Mouse (Mus musculus): ENCODE measurements around the gene Gimap9.

Gene Gimap9

DNA sequence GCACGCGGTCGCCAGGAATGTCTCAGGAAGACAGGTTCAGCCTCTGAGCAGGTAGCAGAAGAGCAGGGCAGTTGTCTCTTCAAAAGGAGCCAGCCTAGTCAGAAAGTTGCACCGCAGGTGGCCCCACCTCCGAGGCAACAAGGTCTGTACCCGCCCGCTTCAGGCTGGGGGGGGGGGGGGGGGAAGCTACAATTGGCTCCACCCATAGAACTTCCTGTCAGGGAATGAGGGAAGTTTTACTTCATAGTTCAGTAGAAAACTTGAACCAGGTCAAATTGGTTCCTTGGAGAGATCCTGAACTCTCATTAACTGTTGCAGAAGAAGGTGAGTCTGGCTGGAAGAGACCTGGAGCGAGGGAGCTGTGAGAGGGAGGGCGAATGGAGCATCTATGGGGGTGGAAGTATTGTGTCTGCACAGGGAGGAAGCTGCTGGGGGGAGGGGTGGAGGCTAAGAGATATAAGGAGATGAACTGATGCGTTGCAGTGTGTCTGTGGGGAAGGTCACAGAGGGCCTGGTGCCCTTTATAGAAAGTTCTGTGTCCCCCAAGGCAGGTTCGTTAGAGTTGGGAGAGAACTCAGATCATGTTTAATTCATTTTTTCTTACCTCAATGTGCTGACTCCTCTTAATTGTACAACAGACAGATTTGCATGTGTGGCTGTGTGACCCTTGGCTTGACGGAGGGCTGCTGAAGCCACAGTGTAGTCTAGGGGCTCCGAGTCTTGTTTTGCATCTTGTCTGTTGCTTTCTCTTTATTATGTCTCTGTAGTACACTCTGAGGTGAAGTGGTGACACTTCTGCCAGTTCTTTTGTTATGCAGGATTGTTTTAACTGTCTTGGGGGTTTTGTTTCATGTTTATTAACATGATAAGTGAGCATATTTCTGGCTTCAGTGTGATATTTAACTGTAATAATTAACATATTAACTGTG is at the start of gene Gimap9:
Gimap9 (plus strand) TSS at position 199 of the 929 bp plus-strand sequence.
- DNase-seq: peak; percentile 86

DNA sequence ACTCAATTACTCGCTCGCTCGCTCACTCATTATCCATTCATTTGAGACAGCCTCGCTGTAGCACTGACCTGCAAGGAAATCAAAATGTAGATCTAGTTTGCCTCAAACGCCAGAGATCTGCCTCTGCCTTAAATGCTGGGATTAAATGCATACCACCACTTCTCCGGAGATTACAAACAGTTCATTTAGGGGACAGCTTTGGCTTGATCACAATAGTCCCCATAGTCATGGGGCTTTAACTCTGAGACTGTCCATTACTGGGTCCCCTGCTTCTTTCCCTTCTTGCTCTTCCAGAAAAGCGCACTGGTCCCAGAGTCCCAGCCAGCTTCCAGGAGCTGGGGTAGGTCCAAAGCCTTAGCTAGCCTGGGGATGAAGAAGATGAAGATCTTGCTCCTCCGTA is 49.5 kb upstream of the Gimap9 start, which contains the start of gene AI854703:
AI854703 (plus strand) TSS at position 301 of the 400 bp plus-strand sequence.
- DNase-seq: no peak

DNA sequence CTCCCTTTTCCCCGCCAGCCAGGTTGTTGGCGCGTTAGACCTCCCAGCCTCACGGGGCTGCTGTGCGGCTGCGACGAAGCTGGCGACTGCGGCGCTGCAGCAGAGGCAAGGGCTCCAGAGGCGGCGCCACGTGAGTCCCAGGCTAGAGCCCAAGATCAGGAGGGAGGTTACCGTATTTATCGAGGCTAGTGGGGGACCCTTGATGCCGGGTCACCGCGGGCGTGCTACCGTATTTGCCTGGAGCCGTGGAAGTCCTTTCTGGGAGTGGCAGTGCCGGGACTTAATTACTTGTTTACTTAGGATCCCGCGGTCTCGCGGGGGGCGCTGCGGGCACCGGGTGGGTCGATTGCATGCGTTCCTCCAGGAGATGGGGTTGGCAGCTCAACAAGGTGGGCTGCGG is 48.9 kb upstream of the Gimap9 start:
- DNase-seq: peak; percentile 35 to 39

GRCm38 (mm10) chr6:48627511-48627924 is 48.4 kb upstream of the Gimap9 start:
- no peak for DNase-seq

DNA sequence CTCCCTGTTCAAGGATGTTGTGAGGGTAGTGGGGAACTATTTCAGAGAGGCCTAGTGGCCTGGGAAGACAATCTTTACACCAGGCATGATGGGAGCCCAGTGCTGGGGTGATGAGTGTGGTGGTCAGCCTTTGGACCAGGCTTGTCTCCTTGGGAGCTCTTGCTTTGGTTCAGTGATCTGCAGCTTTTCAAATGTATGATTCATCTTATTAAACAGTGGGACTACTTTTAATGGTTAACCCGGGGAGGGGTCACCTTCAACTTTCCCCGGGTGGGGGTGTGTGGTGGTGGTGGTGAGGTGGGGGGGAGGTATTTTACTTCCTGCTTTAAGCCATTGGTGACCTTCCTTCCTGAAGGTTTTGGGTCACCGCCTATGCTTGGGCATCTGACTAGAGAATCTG is 47.6 kb upstream of the Gimap9 start:
- no peak for DNase-seq

DNA sequence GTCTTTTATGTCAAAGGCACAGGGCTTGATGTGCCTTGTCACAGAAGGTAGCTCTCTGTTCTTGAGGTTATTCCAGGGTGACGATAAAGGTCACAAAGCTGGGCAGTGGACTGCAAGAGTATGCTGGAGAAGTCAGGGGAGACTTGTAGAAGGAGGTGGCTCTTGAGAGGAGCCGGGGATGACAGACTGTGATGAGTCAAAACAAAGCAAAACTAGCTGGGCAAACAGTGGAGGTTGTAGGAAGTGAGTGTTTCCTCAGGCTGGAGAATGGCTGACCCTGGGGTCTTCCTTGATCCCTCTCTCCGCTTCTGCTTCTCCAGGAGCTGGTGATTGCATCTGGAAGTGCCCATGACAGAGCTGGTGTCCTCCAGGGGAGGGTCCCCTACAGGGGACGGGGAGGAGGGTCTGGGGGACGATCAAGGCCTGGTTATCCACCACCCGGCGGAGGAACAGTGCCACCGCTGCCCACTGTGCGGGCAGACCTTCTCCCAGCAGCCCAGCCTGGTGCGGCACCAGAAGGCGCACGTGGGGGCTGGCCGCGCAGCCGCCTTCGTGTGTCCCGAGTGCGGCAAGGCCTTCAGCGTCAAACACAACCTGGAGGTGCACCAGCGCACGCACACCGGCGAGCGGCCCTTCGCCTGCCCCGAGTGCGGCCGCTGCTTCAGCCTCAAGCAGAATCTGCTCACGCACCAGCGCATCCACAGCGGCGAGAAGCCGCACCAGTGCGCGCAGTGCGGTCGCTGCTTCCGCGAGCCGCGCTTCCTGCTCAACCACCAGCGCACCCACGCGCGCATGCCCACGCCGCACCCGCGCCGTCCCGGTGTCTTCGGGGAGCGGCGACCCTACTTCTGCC is 46.9 kb upstream of the Gimap9 start:
- peak; percentile 51 to 55 for DNase-seq

DNA sequence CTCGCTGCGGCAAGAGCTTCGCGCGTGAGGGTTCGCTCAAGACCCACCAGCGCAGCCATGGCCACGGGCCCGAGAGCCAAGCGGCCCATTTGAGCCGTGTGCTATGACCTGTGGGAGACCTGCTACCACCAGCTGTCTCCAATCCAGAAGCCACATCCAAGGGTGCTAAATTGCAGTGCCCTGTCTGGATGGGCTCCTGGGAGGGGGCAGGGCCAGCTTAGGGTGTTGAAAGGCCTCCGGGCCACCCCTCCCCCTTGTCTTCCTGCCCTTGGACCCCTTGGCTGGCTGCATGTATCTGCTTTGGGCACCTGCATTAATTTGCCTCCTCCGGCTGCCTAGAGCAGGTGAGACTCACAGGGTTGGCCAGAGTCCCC is 46.3 kb upstream of the Gimap9 start:
- no peak for DNase-seq

GRCm38 (mm10) chr6:48630831-48631230 is 45.1 kb upstream of the Gimap9 start:
- DNase-seq: no peak

DNA sequence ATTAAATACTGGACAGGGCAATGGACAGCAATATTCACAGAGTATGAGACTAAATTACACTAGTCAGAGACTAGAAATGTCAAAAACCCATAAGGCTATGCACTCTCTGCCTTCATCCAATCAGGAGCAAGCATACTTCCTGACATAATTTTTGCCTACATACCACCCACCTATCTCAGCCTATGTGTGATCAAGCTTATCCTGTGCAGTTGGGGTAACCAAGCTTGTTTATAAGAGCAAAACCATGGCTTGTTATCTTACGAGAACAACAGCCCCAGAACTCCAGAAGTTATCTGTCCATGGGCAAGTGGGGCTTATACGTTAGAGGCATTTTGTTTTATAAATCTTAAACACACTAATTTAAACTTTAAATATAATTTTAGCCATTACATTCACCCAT is 40.8 kb upstream of the Gimap9 start:
- DNase-seq: no peak

DNA sequence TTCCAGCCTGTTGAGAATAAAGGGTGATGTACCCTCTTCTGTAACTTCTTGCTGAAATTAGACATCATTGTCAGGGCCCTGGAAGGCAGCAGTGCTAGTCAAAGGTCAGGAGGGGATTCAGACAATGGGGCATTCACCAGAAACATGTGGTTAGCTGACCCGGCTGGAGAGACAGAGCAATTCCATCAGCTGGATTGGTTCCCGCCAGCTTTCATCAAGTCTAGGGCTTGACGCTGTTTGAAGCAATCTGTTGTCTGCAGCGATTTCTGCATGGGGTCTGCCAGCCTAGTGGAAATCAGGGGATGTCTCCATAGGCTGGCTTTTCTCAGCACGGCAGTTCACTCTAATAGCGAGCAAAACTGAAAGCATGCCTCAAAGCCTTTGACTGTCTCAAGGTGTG is 39.4 kb upstream of the Gimap9 start:
- no peak for DNase-seq

DNA sequence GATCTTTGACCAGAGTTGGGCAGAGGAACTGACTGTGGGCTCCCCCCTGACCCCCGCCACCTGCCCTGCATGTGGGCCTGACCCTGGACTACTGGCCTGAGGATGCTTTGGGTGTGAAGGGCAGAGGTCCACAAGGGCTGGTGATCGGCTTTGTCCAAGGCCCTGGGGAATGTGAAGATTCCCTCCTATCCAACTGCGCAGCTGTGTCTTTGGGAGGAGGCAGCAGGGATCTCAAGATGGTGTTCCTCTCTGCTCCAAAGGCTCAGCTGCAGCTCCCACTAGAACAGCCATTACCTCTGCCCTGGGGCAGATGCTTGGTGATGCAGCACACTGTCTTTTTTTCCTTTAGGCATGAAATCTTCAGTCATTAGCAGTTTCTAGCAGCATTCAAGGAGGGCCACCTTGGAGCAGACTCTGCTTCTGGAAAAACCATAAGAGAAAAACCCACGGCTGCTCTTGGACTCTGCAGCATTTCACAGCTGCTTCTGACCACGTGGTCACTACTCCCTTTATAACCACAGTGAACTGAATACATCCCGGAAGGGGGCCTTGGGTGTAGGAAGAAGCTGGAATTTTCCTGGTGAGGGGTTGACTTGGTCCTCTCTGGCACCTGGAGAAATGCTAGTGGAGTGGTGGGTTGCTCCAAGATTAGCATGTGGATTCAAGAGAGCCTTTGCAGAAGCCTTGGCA is 38.0 kb upstream of the Gimap9 start:
- DNase-seq: no peak

DNA sequence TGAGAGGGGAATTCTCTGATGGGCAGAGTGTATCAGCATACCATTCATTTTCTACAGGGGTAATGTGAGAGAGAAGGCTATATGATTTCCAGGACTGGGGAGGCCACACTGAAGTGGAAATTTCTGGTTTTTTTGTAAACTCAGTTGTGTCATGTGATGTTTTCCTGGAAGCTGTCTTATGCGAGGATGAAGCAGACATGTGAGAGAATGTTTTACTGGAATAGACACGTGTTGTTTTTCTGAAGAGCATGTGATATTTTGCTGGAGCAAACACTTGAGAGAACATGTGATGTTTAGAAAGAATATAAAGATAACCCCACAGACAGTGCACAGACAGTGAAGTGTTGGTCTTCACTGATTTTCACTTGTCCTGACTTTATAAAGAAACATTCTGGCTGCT is 37.4 kb upstream of the Gimap9 start:
- no peak for DNase-seq

DNA sequence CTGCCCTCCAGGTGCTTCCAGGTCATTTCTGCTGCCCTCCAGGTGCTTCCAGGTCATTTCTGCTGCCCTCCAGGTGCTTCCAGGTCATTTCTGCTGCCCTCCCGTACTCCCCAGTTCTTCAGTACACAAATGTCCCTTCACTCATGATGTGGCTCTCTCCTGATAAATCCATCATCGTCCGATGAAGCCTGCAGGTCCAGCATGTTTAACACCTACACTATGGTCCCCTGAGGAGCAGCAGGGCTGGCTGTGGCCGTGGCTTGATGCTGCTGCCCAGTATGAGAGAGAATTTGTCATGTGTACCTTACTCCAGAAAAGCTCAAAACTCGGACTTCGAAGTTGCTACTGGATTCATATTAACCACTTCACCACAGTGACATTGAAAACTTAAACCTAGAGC is 34.5 kb upstream of the Gimap9 start:
- DNase-seq: no peak

DNA sequence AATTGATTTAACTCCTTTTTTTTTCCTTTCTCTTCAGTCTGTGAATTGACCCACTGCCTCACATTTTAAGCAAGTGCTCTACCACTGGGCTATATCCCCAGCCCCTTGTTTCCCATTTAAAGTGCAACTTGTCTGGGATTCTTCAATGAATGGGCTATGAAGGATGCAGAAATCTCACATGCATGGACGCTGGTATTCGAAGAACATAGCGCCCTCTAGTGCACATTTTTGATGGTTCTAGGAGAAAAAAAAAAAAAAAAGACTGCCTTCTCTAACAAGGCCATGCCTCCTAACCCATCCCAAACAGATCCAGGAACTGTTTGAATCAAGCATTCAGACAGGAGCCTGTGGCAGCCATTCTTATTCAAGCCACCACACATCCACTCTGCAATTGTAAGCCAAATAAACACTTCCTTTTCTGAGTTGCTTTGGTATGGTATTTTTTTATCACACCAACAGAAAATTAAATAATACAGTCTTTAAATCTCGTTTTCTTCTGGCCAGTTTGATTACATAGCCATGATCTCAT is 33.1 kb upstream of the Gimap9 start:
- peak; percentile 49 to 53 for DNase-seq

GRCm38 (mm10) chr6:48645660-48646308 is 30.1 kb upstream of the Gimap9 start:
- DNase-seq: peak; percentile 84 to 86

- DNase-seq: no peak
Observed at GRCm38 (mm10) chr6:48646309-48646690, 29.6 kb upstream of the Gimap9 start.

- DNase-seq: peak; percentile 84 to 89
Observed at GRCm38 (mm10) chr6:48646995-48647394, 28.9 kb upstream of the Gimap9 start, which contains the start of gene Gimap8. Gimap8 (plus strand) TSS chr6:48647234.

GRCm38 (mm10) chr6:48647611-48648010 is 28.3 kb upstream of the Gimap9 start:
- no peak for DNase-seq

DNA sequence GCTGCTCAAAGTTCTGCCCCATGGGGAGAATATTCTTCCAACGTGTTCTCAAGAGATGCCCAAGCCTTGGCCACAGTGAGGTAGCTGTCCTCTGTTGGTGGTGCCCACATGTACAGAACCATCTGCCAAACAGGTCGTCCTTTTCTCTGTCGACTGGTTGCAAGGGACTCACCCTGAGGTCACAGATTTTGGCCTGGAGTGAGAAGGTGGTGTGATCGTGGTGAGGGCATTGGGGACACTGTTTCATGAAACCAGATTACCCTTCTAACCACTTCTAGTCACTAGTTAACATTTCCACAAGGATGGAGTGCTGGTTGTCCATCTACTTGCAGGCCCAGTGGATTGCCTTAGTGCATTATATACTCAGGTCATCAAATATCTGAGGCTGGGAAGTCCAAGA is 27.1 kb upstream of the Gimap9 start:
- no peak for DNase-seq

DNA sequence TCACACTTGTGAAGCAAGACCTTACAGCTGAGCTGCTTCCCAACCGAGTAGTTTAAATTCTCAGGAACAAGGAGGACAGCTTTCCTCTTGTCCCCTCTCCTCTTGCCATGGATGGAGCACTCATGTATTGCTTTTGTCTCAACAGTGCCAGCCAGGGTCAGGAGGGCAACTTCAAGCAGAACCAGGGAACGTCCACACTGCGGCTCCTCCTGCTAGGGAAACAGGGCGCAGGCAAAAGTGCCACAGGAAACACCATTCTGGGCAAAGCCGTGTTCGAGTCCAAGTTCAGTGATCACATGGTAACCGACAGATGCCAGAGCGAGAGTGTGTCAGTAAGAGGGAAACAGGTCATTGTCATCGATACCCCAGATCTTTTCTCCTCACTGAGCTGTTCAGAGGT is 25.9 kb upstream of the Gimap9 start:
- DNase-seq: no peak

- DNase-seq: no peak
Observed at GRCm38 (mm10) chr6:48658721-48659120, 17.2 kb upstream of the Gimap9 start.

GRCm38 (mm10) chr6:48664750-48665149 is 11.2 kb upstream of the Gimap9 start:
- peak; percentile 40 to 58 for DNase-seq
